ENCODE assay signal across 8 mouse cellular contexts in genomic region chr5:114379763-114380162, GRCm38 (mm10). TPM values are rescaled to one million over a fixed set of nuclear protein-coding genes. Genes with fewer than 3 reads are reported as not detected.
A peak's percentile ranks its signal among the peaks of the same experiment; 100 is the strongest.
DNase-seq lines count a peak whose midpoint lies in the region; ATAC-seq and TF ChIP-seq lines count a peak whose summit lies in the region.

No protein-coding gene starts in this region.

- TF ChIP-seq EP300 in lung, postnatal 0 days (IDR thresholded peaks at IDR 0.05), result no peak

- peak overlapping the region; percentile 97 for H3K27ac ChIP-seq in lung, postnatal 0 days (ENCODE audit: low read length)
- peak overlapping the region; percentile 96 for H3K27ac ChIP-seq in embryonic facial prominence, embryonic 10.5 days (replicated peaks)
- peak overlapping the region; percentile 92 for H3K27ac ChIP-seq in hindbrain, postnatal 0 days
- H3K27ac ChIP-seq in midbrain, embryonic 16.5 days (ENCODE audit: low read length), result peak overlapping the region; percentile 94

- under 1% methylated on average over 20 of the region's 20 CpGs for WGBS in lung, postnatal 0 days
- WGBS in embryonic facial prominence, embryonic 10.5 days, result 1% methylated on average over 20 of the region's 20 CpGs
- 2% methylated on average over 20 of the region's 20 CpGs for WGBS in hindbrain, postnatal 0 days
- 2% methylated on average over 20 of the region's 20 CpGs for WGBS in midbrain, embryonic 16.5 days

- peak overlapping the region; percentile 65 for H3K4me2 ChIP-seq in lung, postnatal 0 days (replicated peaks; ENCODE audit: low read depth, low read length)
- H3K4me2 ChIP-seq in hindbrain, postnatal 0 days (ENCODE audit: low read depth, low read length), result peak overlapping the region; percentile 84
- H3K4me2 ChIP-seq in midbrain, embryonic 16.5 days (ENCODE audit: low read length), result peak overlapping the region; percentile 79

- peak overlapping the region; percentile 94 for H3K4me3 ChIP-seq in lung, postnatal 0 days (ENCODE audit: low read depth, low read length)
- peak overlapping the region; percentile 96 for H3K4me3 ChIP-seq in embryonic facial prominence, embryonic 10.5 days
- peak overlapping the region; percentile 87 for H3K4me3 ChIP-seq in hindbrain, postnatal 0 days (ENCODE audit: low read length)
- H3K4me3 ChIP-seq in midbrain, embryonic 16.5 days (ENCODE audit: low read depth, low read length), result peak overlapping the region; percentile 87

- DNase-seq in lung, postnatal 0 days (ENCODE audit: low spot score), result peak; percentile 48
- no peak for DNase-seq in lung, postnatal 4 days
- no peak for DNase-seq in embryonic facial prominence, embryonic 10.5 days (ENCODE audit: low spot score)
- DNase-seq in hindbrain, postnatal 0 days (ENCODE audit: low spot score), result no peak
- DNase-seq in ovary, postnatal 14 days (ENCODE audit: low spot score), result no peak
- no peak for DNase-seq in cerebellum, postnatal 25 days
- DNase-seq in right cerebral cortex, adult 2 months (ENCODE audit: low spot score in 2 of 2), result no peak

- no peaks in the 10 kb centered on the region for H3K27me3 ChIP-seq in lung, postnatal 0 days (replicated peaks; ENCODE audit: insufficient read depth, low read length)
- H3K27me3 ChIP-seq in embryonic facial prominence, embryonic 10.5 days (replicated peaks; ENCODE audit: low read depth, poor library complexity, severe bottlenecking), result no peaks in the 10 kb centered on the region
- no peaks in the 10 kb centered on the region for H3K27me3 ChIP-seq in hindbrain, postnatal 0 days (ENCODE audit: insufficient read depth, low read length)
- H3K27me3 ChIP-seq in midbrain, embryonic 16.5 days (ENCODE audit: control insufficient read depth, insufficient read depth, low read depth, low read length), result no peaks in the 10 kb centered on the region

- TF ChIP-seq CTCF in lung, postnatal 0 days (IDR thresholded peaks at IDR 0.05), result 0 out of 2 replicates have a peak, but pooled peaks have one; percentile 6
- no peak for TF ChIP-seq CTCF in hindbrain, postnatal 0 days (IDR thresholded peaks at IDR 0.05; ENCODE audit: low read depth)

- H3K9me3 ChIP-seq in lung, postnatal 0 days (ENCODE audit: low read length), result no peaks in the 10 kb centered on the region
- no peaks in the 10 kb centered on the region for H3K9me3 ChIP-seq in embryonic facial prominence, embryonic 10.5 days
- no peaks in the 10 kb centered on the region for H3K9me3 ChIP-seq in hindbrain, postnatal 0 days (ENCODE audit: low read length)
- H3K9me3 ChIP-seq in midbrain, embryonic 16.5 days (replicated peaks; ENCODE audit: control insufficient read depth, low read length, poor library complexity, severe bottlenecking), result no peaks in the 10 kb centered on the region

- ATAC-seq in lung, postnatal 0 days, result peak; percentile 4
- no peak for ATAC-seq in hindbrain, postnatal 0 days
- ATAC-seq in midbrain, embryonic 16.5 days, result peak; percentile 31

- H3K4me1 ChIP-seq in lung, postnatal 0 days (ENCODE audit: insufficient read depth, low read depth, low read length), result peaks cover 48% of the 10 kb centered on the region
- peaks cover 48% of the 10 kb centered on the region for H3K4me1 ChIP-seq in embryonic facial prominence, embryonic 10.5 days
- peaks cover 12% of the 10 kb centered on the region for H3K4me1 ChIP-seq in hindbrain, postnatal 0 days (ENCODE audit: insufficient read depth, low read length)
- H3K4me1 ChIP-seq in midbrain, embryonic 16.5 days (ENCODE audit: control insufficient read depth, insufficient read depth, low read length), result peaks cover 39% of the 10 kb centered on the region

- no peaks in the 10 kb centered on the region; the same call in 1 of the 2 replicates for H3K36me3 ChIP-seq in lung, postnatal 0 days (ENCODE audit: insufficient read depth, low read length)
- H3K36me3 ChIP-seq in embryonic facial prominence, embryonic 10.5 days (replicated peaks), result peaks cover 48% of the 10 kb centered on the region
- H3K36me3 ChIP-seq in hindbrain, postnatal 0 days (ENCODE audit: insufficient read depth, low read length), result peaks cover 4% of the 10 kb centered on the region
- peaks cover under 1% of the 10 kb centered on the region; the same call in 1 of the 2 replicates for H3K36me3 ChIP-seq in midbrain, embryonic 16.5 days (ENCODE audit: control insufficient read depth, insufficient read depth, low read length)

- peak overlapping the region; percentile 99 for H3K9ac ChIP-seq in lung, postnatal 0 days (replicated peaks; ENCODE audit: low read depth)
- H3K9ac ChIP-seq in hindbrain, postnatal 0 days (replicated peaks; ENCODE audit: low read length), result peak overlapping the region; percentile 84
- H3K9ac ChIP-seq in midbrain, embryonic 16.5 days (ENCODE audit: low read depth, low read length), result peak overlapping the region; percentile 94

RNA-seq across cellular contexts. Expression of gene Kctd10, which starts 0.5 kb away (rescaled TPM):
- 223 and 230 TPM in 2 replicates for polyA plus RNA-seq in lung, postnatal 0 days (2015; fragmentation: Nextera tagmentation; extraction: Ambion mirVana)
- 112 and 116 TPM in 2 replicates for polyA plus RNA-seq in embryonic facial prominence, embryonic 10.5 days (2016; fragmentation: Nextera tagmentation; extraction: Ambion mirVana)
- total RNA-seq in hindbrain, postnatal 0 days (2014; rRNA removed), result 43.2 and 43.8 TPM in 2 replicates
- polyA plus RNA-seq in hindbrain, postnatal 0 days (2015; fragmentation: Nextera tagmentation; extraction: Ambion mirVana), result 47.5 and 48.0 TPM in 2 replicates
- 70.3 and 82.3 TPM in 2 replicates for polyA plus RNA-seq in midbrain, embryonic 16.5 days (2015; fragmentation: Nextera tagmentation; extraction: Ambion mirVana)

RNA-seq across cellular contexts. Expression of gene Ube3b, which starts 0.6 kb away (rescaled TPM):
- 28.9 and 30.1 TPM in 2 replicates for polyA plus RNA-seq in lung, postnatal 0 days (2015; fragmentation: Nextera tagmentation; extraction: Ambion mirVana)
- 54.3 and 54.8 TPM in 2 replicates for polyA plus RNA-seq in embryonic facial prominence, embryonic 10.5 days (2016; fragmentation: Nextera tagmentation; extraction: Ambion mirVana)
- total RNA-seq in hindbrain, postnatal 0 days (2014; rRNA removed), result 67.5 and 69.9 TPM in 2 replicates
- polyA plus RNA-seq in hindbrain, postnatal 0 days (2015; fragmentation: Nextera tagmentation; extraction: Ambion mirVana), result 31.1 and 31.4 TPM in 2 replicates
- 35.6 and 39.0 TPM in 2 replicates for polyA plus RNA-seq in midbrain, embryonic 16.5 days (2015; fragmentation: Nextera tagmentation; extraction: Ambion mirVana)
